Mouse (Mus musculus): ENCODE data around the gene Slc13a1.
A peak's percentile ranks its signal among the peaks of the same experiment; 100 is the strongest.
"Not testable (repeated sequence)": the region's sequence is repeated elsewhere in the genome, so short reads cannot be mapped to it uniquely, and the experiment has no call there.

The Slc13a1 gene

DNA sequence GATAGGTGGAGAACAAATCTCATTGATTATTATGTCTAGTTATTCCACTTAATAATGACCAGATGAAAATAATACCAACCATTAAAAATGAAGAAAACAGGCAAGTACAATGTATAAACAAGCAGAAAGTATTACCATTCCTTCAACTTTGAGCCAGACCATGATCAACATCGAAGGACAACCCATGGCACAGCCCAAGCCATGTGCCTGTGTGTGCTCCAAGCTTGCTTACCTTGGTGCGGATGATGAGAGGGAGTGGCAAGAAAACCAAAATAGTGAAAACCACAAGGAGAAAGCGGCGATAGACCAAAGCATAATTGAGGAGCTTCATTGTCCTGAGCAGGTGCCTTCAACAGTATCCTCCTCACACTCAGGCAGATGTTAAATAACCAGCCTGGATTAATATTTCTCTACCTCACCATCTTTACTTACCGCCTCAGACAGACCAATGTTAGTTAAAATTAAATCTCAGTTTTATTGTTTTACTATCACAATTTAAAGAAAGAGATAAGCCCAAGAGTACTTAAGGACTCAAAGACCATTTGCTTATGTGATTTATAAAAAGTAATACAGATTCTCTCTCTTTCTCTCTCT, at the start of gene Slc13a1:
TSS of gene Slc13a1 (minus strand) at position 359 of the 594 bp plus-strand sequence.
- DNase-seq (ENCODE audit: low read depth): no peak

DNA sequence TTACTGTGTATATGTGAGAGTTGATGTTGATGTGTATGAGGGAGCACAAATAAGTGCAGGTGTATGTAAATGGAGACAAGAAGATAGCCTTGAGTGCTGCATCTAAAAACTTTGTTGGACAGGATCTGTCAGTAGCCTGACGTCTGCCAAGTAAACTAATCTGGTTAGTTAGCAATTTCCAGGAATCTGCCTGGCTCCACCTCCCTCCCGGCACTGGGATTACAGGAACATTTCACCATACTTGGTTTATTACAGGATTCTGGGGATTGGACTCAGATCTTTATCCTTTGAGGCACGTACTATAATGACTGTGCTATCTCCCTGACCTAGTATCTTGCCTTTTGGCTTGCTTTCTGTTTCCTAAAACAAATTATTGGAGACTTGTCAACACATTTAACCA, 40.0 kb upstream of the Slc13a1 start:
- no peak for DNase-seq (ENCODE audit: low read depth)

DNA sequence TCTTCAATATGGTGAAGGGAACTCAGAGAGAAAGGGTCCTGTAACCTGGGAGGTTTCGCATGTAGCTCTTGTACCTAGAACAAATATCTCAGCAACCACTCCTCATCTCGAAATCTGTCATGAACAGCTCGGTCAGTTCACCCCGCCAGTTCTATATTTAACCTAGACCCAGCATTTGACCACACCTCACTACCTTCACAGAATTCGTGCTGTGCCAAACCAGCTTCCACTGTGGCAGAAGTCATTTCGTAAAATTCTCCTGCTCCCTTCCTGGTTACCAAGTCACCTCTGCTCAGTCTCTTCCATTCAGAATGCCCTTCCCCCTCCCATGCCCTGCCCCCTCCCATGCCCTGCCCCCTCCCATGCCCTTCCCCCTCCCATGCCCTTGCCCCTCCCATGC, 34.3 kb upstream of the Slc13a1 start:
- DNase-seq (ENCODE audit: low read depth): no peak

DNA sequence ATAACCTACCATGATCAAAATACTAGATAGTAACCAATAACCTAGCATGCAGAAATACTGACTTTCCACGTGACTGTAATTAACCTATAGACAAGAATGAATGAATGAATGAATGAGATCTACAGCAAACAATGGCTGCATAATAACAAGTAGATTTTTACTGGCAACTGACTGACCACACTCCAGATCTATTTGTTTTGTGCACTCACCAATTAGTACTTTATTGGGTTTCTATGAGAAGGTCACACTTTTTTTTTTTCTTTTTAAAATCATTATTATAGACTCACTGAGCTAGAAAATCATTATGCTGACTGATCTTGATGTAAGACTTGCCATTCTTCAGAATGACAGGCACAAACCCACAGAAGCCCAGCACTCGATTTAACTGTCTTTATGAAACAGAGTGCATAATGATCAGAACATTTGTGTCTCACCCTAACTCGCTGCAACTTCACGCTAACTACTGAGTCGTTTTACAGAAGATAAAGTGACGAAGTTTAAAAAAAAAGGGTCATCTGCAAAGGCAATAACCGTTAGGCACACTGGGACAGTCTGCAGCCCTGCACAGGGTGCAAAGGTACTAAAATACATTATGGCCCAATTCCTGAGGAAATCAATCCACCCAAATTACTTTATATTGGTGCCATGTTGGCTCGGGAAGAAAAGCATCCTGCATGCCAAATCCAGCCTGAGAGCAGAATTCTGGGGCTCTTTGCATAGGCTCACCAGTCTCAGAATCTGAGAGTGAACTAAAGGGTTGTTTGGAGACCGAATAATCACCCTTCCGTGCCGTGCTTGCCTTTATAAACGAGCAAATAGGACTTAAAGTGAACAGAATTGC, 33.0 kb upstream of the Slc13a1 start:
- no peak for DNase-seq (ENCODE audit: low read depth)

DNA sequence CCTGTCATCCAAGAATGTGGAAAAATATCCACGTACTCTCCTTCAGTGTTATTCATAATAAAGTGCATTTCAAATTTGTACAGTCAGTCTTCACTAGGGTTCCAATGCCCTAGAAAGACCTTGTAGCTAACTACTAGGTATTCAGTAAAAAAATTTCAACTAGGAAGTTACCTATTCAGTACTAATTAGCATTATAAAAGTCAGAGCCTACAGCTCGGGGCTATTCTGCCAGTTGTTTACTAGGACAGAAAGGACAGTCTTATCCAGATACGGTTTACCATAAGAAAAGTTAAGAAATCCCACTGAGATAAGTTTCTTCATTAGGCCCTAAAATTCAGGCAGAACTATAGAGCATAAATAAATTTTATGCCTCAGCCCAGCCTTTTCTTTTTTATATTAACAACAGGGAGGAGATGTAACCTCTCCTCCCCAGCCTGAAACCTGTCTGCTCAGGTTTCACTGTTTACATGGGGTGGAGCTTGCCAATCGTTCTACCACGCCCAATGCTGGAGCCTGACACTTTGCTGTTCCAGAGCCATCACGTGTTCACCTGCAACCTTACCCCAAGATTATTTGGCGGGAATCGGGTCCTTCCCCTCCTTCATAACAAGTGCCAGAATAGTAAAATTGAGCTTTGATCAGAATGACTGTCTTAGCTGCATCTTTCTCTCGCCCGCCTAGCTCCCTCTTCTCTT, 29.8 kb upstream of the Slc13a1 start:
- DNase-seq (ENCODE audit: low read depth): not testable (repeated sequence)

DNA sequence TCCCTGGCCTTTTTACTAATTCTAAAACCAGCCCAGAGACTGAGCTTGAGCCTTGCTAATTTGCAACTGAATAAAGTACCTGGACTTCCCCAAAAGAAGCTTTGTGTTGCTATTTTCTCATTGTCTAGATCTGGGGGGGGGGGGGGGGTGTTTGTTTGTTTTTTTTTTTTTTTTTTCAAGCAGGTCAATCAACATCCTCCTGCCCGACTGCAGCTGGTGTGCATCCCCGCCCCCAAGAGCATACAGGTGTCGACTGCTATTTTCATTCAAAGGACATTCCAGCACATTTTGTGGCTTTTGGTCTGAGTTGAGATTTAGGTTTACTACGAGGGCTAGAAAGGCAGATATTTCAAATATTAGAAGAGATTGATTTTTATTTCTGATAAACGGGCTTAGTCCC, 28.5 kb upstream of the Slc13a1 start:
- not testable (repeated sequence) for DNase-seq (ENCODE audit: low read depth)

DNA sequence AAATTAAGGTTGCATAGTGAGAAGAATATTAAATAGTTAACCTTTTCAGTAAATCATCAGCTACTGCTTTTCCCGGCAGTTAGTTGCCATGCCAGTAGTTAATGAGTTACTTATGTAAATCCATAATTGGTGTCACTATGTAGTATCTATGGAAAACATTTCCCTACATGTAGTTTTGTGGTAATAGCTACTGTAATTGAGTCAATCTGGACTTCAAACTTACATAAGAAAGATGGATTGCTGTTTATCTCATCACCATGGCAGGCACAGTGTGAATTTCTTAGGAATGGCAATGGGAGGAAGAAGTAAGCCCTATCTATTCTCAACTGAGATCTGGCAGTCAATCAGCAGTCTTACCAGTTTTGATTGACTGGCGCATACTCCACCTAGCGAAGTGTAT, 15.5 kb upstream of the Slc13a1 start:
- DNase-seq (ENCODE audit: low read depth): no peak

DNA sequence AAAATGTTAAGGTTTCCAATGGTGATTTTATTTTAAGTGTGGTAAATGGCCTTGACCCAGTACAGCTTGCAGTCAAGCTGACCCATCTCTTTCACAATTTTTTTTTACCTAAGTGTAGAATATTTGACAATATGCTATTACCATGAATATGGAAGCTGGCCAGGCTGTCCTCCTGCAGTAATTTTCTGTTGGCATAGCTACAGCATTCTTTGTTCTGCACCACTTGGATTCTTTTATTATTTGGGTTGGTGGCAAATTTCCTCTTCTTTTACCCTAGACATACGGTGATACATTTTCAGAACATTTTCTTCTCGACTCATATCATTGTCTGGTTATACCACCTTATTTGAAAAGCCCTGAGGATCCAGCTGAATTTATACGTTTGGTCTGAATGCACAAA, 7.5 kb upstream of the Slc13a1 start:
- no peak for DNase-seq (ENCODE audit: low read depth)

DNA sequence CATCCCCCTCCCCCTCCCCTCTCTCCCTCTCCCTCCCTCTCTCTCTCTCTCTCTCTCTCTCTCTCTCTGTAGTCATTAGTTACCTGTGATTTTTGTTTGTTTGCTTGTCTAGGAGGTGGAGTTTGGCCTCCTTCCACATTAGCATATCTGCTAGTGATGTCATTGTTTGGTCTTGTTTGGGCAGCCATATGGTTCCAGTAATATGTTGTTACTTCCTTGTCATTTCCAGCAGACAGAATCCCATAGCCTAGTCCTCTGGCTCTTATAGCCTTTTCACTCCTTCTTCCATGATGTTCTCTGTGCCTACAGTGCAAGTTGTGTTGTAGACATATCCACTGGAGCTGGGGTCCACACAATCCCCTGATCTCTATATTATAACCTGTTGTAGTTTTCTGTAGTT, 6.1 kb upstream of the Slc13a1 start:
- no peak for DNase-seq (ENCODE audit: low read depth)

DNA sequence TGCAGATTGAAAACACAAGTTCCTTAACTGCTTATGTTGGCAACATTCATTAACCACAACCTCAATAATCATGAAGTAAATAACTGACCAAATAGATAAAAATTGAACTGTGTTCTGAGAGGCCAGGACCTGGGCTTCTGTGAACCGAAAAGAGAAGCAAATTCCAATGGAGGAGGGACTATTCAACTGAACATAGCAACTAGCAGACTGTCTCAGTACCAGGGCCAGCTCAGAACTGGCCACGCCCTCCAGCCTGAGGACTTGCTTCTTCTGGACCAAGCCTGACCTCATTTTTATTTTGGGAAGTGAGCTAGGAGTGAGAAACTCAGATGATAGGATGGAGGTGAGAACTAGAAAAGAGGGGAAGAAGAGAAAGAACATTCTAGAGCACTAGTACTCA, 4.8 kb upstream of the Slc13a1 start:
- no peak for DNase-seq (ENCODE audit: low read depth)

DNA sequence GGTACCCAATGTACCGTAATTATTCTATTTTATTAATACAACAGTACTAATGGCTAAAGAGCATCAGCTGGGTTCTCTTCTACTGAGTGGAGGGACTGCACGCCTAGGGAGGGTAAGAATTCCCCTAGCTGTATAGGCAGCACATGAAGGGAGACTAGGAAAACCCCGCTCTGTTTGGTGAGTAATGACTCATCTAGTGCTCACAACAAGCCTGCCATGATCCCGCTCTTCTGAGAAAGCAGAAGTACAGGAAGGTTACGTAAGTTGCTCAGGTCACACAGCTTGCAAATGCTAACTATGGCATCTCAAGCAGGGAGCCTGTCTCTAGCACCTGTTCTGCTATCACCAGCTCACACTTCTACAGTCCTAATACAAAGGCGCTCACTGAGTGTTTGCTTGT, 1.1 kb downstream of the Slc13a1 start:
- DNase-seq (ENCODE audit: low read depth): peak; percentile 3

DNA sequence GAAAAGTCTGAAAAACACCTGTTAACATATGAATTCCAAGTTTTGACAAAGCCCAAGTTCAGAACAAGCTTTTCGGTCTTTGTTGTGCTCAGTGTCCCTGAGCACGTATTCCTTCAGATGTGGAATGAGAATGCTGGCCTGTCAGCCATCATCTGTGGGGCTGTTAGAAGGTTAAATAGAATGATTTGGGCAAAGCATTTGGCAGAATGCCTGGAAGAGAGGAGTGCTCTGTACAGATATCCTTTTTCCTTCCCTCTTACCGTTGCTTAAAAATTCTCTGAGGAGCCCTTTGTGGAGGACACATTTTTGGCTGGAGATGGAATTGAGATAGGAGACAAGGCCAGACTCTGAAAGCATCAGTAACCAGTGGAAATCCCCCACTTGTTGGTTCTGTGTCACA, 2.6 kb downstream of the Slc13a1 start:
- DNase-seq (ENCODE audit: low read depth): no peak

DNA sequence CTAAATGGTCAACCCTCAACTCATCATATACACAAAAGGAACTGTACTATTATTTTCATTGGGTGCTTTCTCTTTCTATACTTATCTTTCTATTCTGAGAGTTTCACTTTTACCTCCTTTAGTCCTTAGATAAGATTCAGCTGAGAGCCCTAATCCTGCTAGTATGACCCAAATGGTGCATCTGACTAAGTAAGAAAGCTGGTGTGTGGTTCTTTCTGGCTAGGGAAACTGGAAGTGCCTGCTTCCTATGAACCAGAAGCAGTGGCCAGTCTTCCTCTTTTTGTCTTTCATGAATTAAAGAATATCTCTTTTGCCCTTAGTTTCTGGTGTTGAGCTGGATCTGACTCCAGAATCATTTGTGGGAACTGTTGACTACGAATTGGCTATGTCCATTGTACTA, 8.1 kb downstream of the Slc13a1 start:
- no peak for DNase-seq (ENCODE audit: low read depth)

DNA sequence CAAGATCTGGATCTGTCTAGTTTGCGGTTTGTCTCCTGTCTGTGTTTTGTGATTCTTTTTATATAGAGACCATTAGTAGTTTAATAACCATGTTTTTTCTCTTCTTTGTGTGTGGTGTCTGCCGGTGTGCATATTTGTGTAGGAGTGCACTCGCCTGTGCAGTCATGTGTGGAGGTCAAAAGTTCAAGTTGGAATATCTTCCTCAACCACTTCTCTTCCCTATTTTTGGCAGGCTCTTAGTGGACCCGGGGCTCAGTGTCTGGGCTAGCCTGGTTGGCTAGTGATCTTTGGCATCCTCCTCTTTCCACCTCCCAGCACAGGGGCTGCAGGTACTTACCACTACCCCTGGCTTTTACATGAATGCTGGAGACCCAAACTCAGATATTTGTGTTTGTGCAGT, 13.0 kb downstream of the Slc13a1 start:
- DNase-seq (ENCODE audit: low read depth): no peak

DNA sequence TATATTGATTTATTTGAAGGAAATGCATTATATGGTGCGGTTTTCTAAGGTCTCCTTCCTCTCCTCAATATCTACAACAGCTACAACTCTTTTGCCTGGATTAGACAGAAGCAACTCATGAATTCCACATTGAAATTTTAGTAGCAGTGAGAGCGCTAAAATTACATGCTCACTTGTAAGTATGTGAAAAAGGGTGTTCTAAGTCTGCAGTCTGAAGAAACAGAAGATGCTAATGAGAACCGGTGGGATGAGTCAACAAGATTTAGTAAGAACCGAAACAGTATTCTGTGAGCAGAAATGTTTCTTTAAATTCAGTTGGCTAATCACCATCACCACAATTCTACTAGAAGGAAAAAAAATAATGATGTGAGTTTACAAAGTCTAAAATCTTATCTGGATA, 34.9 kb downstream of the Slc13a1 start:
- no peak for DNase-seq (ENCODE audit: low read depth)

DNA sequence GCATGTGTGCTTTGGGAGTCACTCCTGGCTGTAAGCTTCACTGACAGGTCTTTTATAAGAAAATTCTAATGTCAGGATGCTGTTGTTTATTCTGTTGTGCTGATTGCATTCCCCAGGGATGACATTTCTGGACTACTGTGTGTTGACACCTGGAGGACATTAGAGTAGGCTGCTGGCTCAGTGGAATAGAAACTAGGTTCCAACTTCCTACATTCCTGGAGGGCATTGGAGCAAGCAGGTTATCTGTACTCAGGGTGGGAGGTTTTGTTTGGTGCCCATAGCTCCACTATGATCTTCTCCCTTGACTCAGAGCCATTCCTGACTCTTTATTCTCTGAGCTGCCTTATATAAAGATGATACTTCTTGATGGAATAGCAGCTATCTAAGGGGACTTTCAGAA, 45.3 kb downstream of the Slc13a1 start:
- no peak for DNase-seq (ENCODE audit: low read depth)

DNA sequence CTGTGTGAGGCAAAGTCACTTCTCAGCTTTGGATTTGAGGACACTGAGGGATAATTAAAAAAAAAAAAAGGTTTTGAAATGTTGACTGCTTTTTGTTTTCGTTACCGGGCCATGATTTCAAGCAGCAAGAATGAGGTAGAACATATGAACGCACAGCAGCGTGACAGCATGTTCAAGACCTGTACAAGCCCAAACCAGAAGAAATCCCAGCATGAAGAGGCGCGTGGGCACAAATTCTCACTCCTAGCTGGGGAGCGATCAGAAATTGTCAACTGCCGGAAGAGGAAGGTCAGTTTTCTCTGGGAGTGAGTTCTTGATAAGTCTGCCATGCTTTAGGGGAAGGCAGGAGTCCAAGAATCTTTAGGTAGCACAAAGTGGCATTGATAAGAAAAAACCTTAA, 56.3 kb downstream of the Slc13a1 start:
- DNase-seq (ENCODE audit: low read depth): no peak

DNA sequence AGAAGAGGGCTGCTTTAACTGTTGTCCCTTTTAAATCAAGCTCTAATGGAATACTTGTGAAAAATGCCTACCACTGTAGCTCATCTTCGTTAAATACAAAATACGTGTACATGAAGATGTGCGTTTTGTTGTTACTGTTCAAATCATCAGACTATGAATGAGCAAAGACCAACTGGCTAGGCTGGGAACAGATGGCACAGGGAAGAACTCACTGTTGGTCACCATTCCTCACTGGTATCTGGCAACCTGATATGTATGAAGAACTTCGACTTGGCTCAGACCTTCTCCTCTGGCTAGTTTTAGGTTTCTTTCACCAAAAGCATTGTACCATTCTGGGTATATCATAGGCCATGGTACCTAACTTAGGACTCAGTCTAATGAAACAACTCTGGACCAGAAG, 59.4 kb downstream of the Slc13a1 start:
- no peak for DNase-seq (ENCODE audit: low read depth)

DNA sequence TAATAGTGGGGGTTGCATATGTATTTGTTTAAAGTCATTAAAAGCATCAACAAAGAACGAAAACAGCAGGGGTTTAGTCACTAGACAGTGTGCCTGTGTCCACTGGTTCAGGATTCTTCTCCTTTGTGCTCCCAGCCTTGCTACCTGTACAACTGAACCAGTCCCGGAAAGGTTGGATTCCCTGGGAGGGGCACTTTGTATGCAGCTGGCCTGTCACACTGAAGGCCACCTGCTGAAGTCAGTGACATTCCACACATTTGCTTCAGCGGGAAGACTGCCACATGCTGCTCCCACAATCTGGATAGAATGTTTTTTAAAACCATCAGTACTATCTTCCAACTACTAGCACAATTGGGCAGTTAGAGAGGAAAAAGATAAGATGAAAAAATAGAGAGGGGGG, 61.7 kb downstream of the Slc13a1 start:
- DNase-seq (ENCODE audit: low read depth): no peak

DNA sequence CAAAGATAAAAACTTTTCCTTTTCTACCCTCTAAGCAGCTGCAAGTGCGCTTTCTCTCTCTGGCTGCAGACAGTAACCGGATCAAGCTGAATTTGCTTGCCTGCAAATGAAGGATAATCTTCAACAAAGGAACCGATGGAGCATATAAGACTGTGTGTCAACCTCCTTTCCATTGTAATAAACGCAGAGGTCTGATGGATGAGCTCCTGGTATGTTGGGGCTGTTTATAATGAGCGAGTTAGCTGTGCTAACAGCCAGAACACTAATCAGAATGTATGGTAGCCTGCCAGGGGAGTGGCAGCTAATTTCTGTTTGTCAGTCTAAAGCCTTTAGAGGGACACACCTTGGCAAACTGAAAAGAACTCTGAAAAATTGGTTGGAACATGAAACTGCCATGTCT, 62.2 kb downstream of the Slc13a1 start:
- DNase-seq (ENCODE audit: low read depth): no peak

DNA sequence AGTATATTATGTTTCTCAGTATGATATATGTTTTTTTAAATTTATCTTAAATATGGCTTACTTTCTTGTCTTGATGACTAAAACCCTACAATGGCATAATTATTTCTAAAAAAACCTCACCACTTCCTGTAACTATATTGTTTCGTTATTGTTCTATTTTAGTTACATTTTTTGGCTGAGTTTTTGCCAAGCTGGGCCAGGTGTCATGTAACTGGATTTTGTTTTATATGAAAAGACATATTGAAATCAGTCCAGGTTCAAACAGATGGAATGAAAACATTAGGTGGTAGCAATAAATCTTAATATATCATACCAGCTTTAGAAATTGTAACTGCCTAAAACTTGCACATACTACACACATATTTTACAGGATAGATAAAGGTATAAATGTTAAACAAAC, 66.6 kb downstream of the Slc13a1 start:
- DNase-seq (ENCODE audit: low read depth): no peak

DNA sequence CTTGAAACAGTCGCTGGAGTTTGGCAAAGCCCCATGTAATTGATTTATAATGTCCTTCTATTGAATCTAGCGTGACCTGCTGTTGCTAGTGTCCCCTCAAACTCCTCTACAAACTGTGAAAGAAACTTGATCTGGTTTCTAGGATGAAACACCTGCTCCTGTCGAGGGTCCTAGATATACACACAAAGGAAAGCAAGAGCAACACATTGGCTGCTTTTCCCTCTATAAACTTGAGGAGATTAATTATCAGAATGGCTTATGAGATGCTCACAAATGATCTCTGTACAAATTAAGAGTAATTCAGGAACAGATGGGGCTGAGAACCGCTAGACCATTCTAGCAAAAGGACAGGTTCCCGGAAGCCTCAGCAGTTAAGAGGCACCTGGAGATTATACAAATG, 67.2 kb downstream of the Slc13a1 start:
- DNase-seq (ENCODE audit: low read depth): no peak

DNA sequence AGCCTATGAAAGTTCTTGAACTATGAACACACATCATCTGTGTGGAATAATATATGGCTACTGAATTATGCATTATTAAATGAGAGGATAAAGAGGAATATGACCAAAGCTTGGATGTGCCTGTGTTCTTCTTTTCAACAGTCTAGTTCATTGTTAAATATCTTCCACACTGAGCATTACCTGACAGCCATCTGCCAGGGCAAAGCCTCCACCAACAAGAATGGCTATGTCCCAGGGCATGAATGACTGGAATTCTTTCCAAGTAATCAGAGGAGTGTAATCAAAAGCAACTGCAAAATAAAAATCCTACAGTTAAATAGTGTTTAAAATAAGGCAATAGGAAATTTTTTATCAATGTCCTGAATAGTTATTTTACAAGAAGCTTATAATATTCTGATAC, 70.5 kb downstream of the Slc13a1 start:
- DNase-seq (ENCODE audit: low read depth): no peak
